Mouse (Mus musculus): Measurements from ENCODE around the gene Soga1.

GRCm38 (mm10) chr2:157099532-157100318 lies 20.7 kb upstream of the Soga1 start:
- no peak for TF ChIP-seq CTCF (IDR thresholded peaks at IDR 0.05; ENCODE audit: low read depth)
- no peak for TF ChIP-seq EP300 (IDR thresholded peaks at IDR 0.05; ENCODE audit: low read depth)
